Mouse (Mus musculus): ENCODE results near the gene Ccsap.
"Not testable (repeated sequence)": the region's sequence is repeated elsewhere in the genome, so short reads cannot be mapped to it uniquely, and the experiment has no call there.

Gene Ccsap

GRCm38 (mm10) chr8:123836354-123836753, 23.7 kb downstream of the Ccsap start:
- no peak for DNase-seq (ENCODE audit: low read depth, low spot score)

- DNase-seq (ENCODE audit: low read depth, low spot score): no peak
These were observed 24.6 kb downstream of the Ccsap start for GRCm38 (mm10) chr8:123835451-123835850.

GRCm38 (mm10) chr8:123832757-123833156, 27.3 kb downstream of the Ccsap start:
- no peak for DNase-seq (ENCODE audit: low read depth, low spot score)

- no peak for DNase-seq (ENCODE audit: low read depth, low spot score)
These were observed 32.5 kb downstream of the Ccsap start for GRCm38 (mm10) chr8:123827523-123827922.

GRCm38 (mm10) chr8:123826758-123827157, 33.3 kb downstream of the Ccsap start:
- no peak for DNase-seq (ENCODE audit: low read depth, low spot score)

- no peak for DNase-seq (ENCODE audit: low read depth, low spot score)
These were observed 34.0 kb downstream of the Ccsap start for GRCm38 (mm10) chr8:123826001-123826400.

- DNase-seq (ENCODE audit: low read depth, low spot score): no peak
These were observed 36.4 kb downstream of the Ccsap start for GRCm38 (mm10) chr8:123823532-123824123.

GRCm38 (mm10) chr8:123823111-123823510, 36.9 kb downstream of the Ccsap start:
- no peak for DNase-seq (ENCODE audit: low read depth, low spot score)

GRCm38 (mm10) chr8:123820780-123821179, 39.2 kb downstream of the Ccsap start:
- DNase-seq (ENCODE audit: low read depth, low spot score): no peak

GRCm38 (mm10) chr8:123819683-123820610, 40.1 kb downstream of the Ccsap start:
- DNase-seq (ENCODE audit: low read depth, low spot score): no peak

GRCm38 (mm10) chr8:123817747-123818146, 42.3 kb downstream of the Ccsap start:
- no peak for DNase-seq (ENCODE audit: low read depth, low spot score)

- DNase-seq (ENCODE audit: low read depth, low spot score): no peak
These were observed 43.1 kb downstream of the Ccsap start for GRCm38 (mm10) chr8:123816939-123817338.

GRCm38 (mm10) chr8:123815325-123815724, 44.7 kb downstream of the Ccsap start:
- DNase-seq (ENCODE audit: low read depth, low spot score): no peak

- DNase-seq (ENCODE audit: low read depth, low spot score): no peak
These were observed 46.1 kb downstream of the Ccsap start for GRCm38 (mm10) chr8:123813892-123814266.

GRCm38 (mm10) chr8:123813173-123813891, 46.7 kb downstream of the Ccsap start:
- no peak for DNase-seq (ENCODE audit: low read depth, low spot score)

- no peak for DNase-seq (ENCODE audit: low read depth, low spot score)
These were observed 47.8 kb downstream of the Ccsap start for GRCm38 (mm10) chr8:123812227-123812626.

GRCm38 (mm10) chr8:123809342-123809741, 50.7 kb downstream of the Ccsap start:
- DNase-seq (ENCODE audit: low read depth, low spot score): not testable (repeated sequence)

GRCm38 (mm10) chr8:123808671-123809070, 51.3 kb downstream of the Ccsap start:
- DNase-seq (ENCODE audit: low read depth, low spot score): no peak

- no peak for DNase-seq (ENCODE audit: low read depth, low spot score)
These were observed 52.0 kb downstream of the Ccsap start for GRCm38 (mm10) chr8:123807852-123808573.

- DNase-seq (ENCODE audit: low read depth, low spot score): no peak
These were observed 53.0 kb downstream of the Ccsap start for GRCm38 (mm10) chr8:123807024-123807431.

GRCm38 (mm10) chr8:123806374-123806935, 53.6 kb downstream of the Ccsap start:
- no peak for DNase-seq (ENCODE audit: low read depth, low spot score)

Measured in brain, embryonic 18.5 days (tissue).